Mouse (Mus musculus) liver (tissue): ENCODE measurements around the gene Tmem50b.
A peak's percentile ranks its signal among the peaks of the same experiment; 100 is the strongest.

Source experiments
- DNase-seq: peaks from one replicate; pipeline ENCODE4 v3.0.0-alpha.2; 2020; ENCODE audit warnings: mixed read lengths

Gene Tmem50b

DNA sequence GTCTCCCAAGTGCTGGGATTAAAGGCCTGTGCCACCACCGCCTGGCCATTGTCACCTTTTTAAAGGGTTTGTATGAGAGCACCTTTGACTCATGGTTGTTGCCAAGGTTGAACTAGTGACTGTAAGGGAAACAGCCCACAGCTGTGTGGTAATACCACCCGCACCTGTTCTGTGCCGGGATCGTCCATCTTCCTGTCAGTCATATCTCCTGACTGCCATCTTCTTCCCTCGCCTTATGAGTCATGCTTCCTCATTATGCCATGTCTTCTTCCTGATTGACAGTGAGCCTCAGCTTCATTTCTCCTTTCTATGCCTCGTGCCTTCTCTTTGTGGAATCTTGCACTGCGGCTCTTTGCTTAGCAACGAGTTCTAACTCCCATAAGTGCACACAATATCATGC, 9.4 kb upstream of the Tmem50b start:
- no peak for DNase-seq

DNA sequence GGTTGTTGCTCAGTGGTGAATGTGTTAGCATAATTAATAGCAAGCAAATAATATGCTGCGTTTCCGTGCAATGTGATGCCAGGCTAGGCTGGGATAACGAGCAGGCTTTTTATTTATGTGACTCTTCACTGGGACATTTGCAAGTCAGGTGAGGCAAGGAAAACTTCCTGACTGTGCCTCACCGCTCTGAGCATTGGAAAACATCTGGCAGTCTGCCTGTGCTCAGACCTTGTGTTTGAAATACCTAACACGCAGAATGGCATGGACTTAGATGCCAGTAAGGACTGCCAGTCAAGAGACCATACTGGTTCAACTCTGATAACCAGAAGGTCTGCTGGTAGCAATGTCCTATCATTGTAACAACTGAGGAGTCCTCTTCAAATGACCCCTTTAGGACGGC, 7.6 kb upstream of the Tmem50b start:
- no peak for DNase-seq

DNA sequence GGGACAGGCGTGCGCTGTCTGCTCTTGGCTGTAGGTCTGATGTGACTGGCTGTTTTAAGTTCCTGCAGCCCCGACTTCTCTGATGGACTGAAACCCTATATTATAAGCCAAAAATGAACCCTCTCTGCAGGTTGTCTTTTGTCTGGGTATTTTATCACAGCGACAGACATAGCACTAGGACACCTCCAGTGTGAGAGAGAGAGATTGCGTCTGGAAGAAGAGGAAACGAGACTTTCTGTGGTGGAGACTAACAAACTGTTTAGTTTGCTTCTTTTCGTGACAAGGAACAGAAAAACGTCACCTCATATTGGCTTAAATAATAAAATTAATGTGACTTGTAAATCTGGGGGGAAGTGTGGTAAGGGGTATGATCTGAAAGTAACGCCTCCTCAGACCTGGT, 4.1 kb upstream of the Tmem50b start:
- DNase-seq, result no peak

DNA sequence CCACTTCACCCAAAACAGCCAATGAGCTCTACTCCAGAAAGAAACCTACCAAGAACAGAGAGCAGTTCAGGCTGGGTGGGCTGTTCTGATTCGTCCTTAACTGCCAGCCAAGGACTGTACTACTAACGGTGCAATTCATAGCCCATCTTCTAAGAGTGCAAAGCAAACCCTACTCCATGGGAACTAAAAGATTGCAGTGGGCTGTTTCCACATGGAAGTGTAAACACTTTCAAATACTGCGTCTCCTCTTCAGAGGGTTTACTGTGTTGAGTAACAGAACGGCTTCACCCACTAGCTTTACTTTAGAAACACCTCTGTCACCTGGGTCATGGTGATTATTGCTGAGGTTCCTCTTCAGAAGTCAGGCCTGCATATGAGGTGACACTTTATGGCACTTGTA, 3.5 kb upstream of the Tmem50b start:
- DNase-seq, result no peak

DNA sequence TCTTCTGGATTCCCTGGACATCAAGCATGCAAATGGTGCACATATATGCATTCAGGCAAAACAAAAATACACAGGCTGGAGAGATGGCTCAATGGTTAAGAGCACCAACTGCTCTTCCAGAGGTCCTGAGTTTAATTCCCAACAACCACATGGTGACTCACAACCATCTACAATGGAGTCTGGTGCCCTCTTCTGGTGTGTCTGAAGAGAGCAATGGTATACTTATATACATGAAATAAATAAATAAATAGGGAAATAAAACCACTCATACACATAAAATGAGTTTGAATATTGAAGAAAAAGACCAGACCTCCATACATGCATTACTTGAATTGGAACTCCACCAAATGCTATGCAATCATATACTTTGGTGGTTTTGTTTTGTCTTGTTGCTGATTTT, 1.6 kb upstream of the Tmem50b start:
- DNase-seq, result no peak

GRCm38 (mm10) chr16:91596779-91597671, 575 bp downstream of the Tmem50b start:
- DNase-seq, result peak; percentile 32

- DNase-seq, result no peak
These were observed 1.2 kb downstream of the Tmem50b start for GRCm38 (mm10) chr16:91596397-91596778.

- DNase-seq, result no peak
These were observed 2.5 kb downstream of the Tmem50b start for GRCm38 (mm10) chr16:91595076-91595475.

GRCm38 (mm10) chr16:91593262-91593661, 4.3 kb downstream of the Tmem50b start:
- no peak for DNase-seq

GRCm38 (mm10) chr16:91592162-91592561, 5.4 kb downstream of the Tmem50b start:
- no peak for DNase-seq

DNA sequence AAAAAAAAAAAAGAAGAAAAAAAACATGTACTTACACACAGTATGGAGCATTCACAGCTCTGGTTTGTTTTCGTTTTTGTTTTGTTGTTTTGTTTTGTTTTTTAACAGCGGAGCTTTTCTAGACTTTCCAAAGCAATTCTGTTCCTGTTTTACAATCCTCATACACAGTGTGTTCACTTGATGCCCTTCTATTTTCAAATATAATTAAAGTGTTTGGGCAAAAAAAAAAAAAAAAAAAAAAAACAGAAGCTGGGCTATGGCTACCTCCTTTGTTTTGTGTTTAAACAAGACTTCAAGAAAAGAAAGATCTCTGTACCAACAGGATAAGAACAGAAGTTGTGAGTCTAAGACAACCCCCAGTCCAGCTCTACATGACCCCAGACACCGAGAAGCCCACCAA, 8.9 kb downstream of the Tmem50b start:
- no peak for DNase-seq

- no peak for DNase-seq
These were observed 9.7 kb downstream of the Tmem50b start for GRCm38 (mm10) chr16:91587730-91588453.

DNA sequence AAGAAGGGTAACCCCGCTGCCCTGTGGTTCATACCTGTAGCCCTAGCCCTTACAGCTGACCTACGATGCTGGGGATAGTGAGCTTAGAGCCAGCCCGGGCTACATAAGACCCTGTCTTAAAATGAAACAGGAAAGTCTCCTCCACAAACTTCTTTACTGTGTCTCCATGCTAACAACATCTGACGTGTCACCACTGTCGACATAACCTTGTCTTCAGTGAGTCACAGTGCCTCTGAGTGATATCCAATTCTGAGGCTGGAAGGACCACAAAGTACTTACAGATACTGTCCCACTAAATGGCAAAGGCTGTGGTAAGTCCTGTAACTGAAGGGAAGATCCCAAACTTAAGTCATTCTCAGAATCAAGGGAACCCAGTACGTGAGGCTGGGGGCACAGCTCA, 11.4 kb downstream of the Tmem50b start:
- no peak for DNase-seq

DNA sequence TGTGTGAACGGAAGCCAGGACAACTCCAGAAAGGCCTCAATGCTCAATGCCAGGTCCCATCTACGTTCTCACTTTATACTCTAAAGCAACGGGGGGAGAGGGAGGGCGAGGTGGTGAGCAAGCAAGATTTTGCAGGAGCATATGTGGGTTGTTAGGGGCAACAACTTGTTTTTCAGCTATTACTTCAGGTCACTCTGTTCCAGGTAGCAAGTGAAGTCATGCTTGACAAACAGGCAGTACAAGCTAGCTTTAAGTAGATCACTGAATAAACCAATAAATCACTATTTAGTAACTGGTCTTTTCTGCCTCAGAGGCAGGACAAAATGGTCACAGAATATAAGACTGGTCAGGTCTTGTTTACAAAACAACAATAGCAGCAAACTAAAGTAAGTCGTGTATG, 12.0 kb downstream of the Tmem50b start:
- no peak for DNase-seq

- peak; percentile 70 for DNase-seq
These were observed 15.3 kb downstream of the Tmem50b start for GRCm38 (mm10) chr16:91582307-91582706.

GRCm38 (mm10) chr16:91578980-91579720, 18.4 kb downstream of the Tmem50b start:
- DNase-seq, result no peak

- no peak for DNase-seq
These were observed 22.4 kb downstream of the Tmem50b start for GRCm38 (mm10) chr16:91575151-91575550.

DNA sequence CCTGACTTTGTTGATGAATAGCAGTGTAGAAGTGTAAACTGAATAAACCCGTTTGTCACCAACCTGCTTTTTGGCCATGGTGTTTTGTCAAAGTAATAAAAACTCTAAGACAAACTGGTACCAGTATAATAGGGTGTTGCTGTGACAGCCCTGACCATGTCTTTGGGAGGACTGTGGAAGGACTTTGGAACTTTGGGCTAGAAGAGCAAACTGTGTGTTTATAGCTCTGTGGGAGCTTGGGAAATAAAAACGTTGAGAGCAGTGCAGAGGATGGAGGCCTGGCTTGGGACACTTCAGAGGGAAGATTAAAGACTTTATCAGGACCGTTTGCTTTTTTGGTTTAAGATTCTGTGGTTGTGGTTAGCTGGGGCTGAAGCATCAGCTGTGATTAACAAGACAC, 26.5 kb downstream of the Tmem50b start:
- DNase-seq, result no peak

DNA sequence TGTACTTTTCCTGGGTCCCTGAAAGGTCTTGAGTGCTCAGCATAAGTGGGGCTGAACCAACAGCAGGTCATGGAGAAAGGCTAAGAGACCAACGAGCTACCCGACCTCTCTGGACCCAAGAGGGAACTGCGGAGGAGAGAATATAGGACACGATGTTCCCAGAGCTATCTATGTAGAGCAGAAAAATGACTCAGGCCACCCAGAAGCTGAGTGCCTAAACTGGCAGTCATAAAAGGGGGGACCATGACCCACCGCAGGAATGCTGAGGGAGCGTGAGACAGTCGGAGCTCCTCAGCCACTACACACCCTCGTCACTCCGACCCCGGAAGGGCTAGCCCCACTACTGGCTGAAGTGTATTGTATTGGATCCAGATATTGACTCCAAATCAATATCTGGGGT, 28.6 kb downstream of the Tmem50b start:
- DNase-seq, result no peak

- no peak for DNase-seq
These were observed 31.6 kb downstream of the Tmem50b start for GRCm38 (mm10) chr16:91566002-91566401.

DNA sequence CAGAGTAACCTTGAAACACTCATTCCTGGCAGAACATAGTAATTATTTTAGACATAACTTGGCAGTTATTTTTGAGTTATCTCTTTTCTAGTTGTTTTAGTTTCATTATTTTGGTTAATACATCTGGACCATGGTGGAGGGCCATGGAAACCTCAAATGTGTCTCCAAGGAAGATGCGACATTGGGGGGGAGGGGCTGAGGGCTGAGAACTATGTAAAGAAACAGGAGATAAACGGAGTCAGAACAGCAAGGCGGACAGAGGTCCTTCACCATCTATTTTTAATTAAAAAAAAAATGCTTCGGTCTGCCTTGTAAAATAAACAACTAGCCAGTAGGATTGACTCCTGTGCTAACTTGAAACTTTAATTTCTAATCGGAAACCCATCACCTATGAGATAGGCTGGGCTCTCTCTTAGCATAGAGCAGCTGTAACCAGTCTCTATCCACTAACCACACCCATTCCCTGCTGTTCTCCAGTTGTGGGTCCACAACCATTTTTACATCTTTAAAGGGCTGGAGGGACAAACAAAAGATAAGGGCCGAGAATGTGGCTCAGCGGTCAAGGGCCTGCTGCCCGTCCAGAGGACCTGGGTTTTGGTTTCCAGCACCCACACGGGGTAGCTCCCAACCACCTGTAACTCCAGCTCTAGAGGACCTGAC, 32.2 kb downstream of the Tmem50b start:
- DNase-seq, result no peak

GRCm38 (mm10) chr16:91564580-91565291, 32.9 kb downstream of the Tmem50b start:
- DNase-seq, result peak; percentile 44
